Mouse (Mus musculus) kidney, adult 18-20 months (tissue): Measurements from ENCODE around the gene Slc25a24.
A peak's percentile ranks its signal among the peaks of the same experiment; 100 is the strongest.

Source experiments
- DNase-seq: peaks from one replicate; pipeline ENCODE4 v3.0.0; 2021

The Slc25a24 gene

DNA sequence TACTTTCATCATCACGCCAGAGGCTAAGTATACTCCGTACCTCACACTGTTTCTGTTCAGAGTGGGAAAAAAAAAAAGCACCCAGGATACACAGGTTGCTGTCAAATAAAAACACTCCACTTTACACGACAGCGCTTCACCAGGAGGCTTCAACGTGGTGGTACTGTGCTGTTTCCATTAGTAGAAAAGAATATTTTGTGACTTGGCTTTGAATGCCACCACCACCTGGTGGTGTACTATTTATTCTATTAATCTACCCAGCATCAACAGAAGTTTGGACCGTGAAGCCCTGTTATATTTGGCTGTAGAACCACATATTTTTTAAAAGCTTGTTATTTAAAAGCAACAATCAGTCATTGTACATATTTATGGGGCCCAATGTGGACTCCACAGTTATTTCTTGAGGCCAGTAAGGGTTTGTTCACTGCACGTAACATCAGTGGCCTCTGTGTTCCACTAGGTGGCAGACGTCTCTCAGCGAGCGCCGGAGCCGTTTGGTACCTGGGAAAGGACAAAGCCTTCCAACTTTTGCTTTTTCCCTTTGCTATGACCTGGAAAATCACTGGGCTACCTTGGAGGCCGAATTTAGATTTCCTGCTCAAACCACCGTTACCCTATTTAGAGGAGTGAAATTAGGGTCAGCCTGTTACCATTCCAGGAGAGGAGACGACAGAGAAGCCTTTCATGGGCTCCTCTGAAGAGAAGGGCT is 48.3 kb downstream of the Slc25a24 start:
- DNase-seq, result peak; percentile 63

- no peak for DNase-seq
These were observed 51.4 kb downstream of the Slc25a24 start for GRCm38 (mm10) chr3:109174394-109174793.

- no peak for DNase-seq
These were observed 55.8 kb downstream of the Slc25a24 start for GRCm38 (mm10) chr3:109178705-109179104.

- DNase-seq, result no peak
These were observed 56.7 kb downstream of the Slc25a24 start for GRCm38 (mm10) chr3:109179528-109180076.

DNA sequence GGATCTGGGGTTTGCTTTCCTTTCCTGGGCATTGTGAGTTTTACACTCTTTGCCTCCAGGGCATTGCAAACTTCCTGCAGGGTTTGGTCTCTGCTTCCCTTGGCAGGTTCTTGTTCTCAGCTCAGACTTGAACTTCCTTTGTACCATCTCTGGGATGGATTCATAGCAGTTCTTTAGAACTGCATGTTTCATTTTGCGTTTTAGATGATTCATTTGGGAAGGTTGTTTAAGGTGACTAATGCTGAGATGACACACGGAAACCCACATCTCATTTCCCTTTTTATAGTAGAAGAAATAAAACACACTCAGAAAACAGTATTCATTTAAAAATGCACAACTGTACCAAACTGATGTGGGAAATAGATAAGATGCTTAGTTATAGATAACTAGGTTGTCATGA is 73.2 kb downstream of the Slc25a24 start:
- no peak for DNase-seq

- no peak for DNase-seq
These were observed 76.3 kb downstream of the Slc25a24 start for GRCm38 (mm10) chr3:109199280-109199679.

GRCm38 (mm10) chr3:109212322-109212721 is 89.4 kb downstream of the Slc25a24 start:
- DNase-seq, result no peak

GRCm38 (mm10) chr3:109216352-109216751 is 93.4 kb downstream of the Slc25a24 start:
- no peak for DNase-seq
